Mouse (Mus musculus): Measurements from ENCODE around the gene Tnfaip2. TPM values are rescaled to one million over a fixed set of nuclear protein-coding genes. Genes with fewer than 3 reads are reported as not detected.
A peak's percentile ranks its signal among the peaks of the same experiment; 100 is the strongest.

Gene Tnfaip2
- polyA plus RNA-seq, 1 experiment from 2014 or later, result 11.2 TPM

- no peak overlapping the region for H3K4me3 ChIP-seq (replicated peaks; ENCODE audit: low read length)
- H3K9me3 ChIP-seq (replicated peaks; ENCODE audit: control insufficient read depth, low read length), result 0 out of 2 replicates have a peak, but pooled peaks cover 3% of the 10 kb centered on the region
- H3K36me3 ChIP-seq (ENCODE audit: control insufficient read depth, insufficient read depth, low read length), result no peaks in the 10 kb centered on the region
- no peak overlapping the region for H3K9ac ChIP-seq (ENCODE audit: low read length)
- peaks cover 26% of the 10 kb centered on the region for H3K4me1 ChIP-seq (ENCODE audit: control insufficient read depth, insufficient read depth, low read length)
- H3K4me2 ChIP-seq (ENCODE audit: low read depth, low read length), result no peak overlapping the region
- peaks cover 46% of the 10 kb centered on the region for H3K27me3 ChIP-seq (ENCODE audit: control insufficient read depth, insufficient read depth, low read length)
- no peak overlapping the region for H3K27ac ChIP-seq (ENCODE audit: low read length)
- 79% methylated on average over 9 of the region's 9 CpGs for WGBS
- ATAC-seq (ENCODE audit: insufficient read depth, low FRiP score), result no peak
Observed at GRCm38 (mm10) chr12:111440701-111441373, 1.4 kb upstream of the Tnfaip2 start.

GRCm38 (mm10) chr12:111441523-111441922 lies 746 bp upstream of the Tnfaip2 start:
- Histone ChIP-seq H3K4me3 (replicated peaks; ENCODE audit: low read length) (no peak overlapping the region), H3K9ac (ENCODE audit: low read length) (no peak overlapping the region), H3K27me3 (ENCODE audit: control insufficient read depth, insufficient read depth, low read length) (peaks cover 53% of the 10 kb centered on the region), H3K36me3 (ENCODE audit: control insufficient read depth, insufficient read depth, low read length) (no peaks in the 10 kb centered on the region), H3K9me3 (replicated peaks; ENCODE audit: control insufficient read depth, low read length) (0 out of 2 replicates have a peak, but pooled peaks cover 3% of the 10 kb centered on the region), H3K4me2 (ENCODE audit: low read depth, low read length) (no peak overlapping the region), H3K27ac (ENCODE audit: low read length) (no peak overlapping the region; the same call in 1 of the 2 replicates), H3K4me1 (ENCODE audit: control insufficient read depth, insufficient read depth, low read length) (peaks cover 25% of the 10 kb centered on the region)
- ATAC-seq (ENCODE audit: insufficient read depth, low FRiP score), result no peak
- WGBS, result 57% methylated on average over 3 of the region's 3 CpGs

GRCm38 (mm10) chr12:111443011-111443870 lies 972 bp downstream of the Tnfaip2 start:
- H3K36me3 ChIP-seq (ENCODE audit: control insufficient read depth, insufficient read depth, low read length), result no peaks in the 10 kb centered on the region
- H3K4me2 ChIP-seq (ENCODE audit: low read depth, low read length), result peak overlapping the region; percentile 58
- H3K27me3 ChIP-seq (ENCODE audit: control insufficient read depth, insufficient read depth, low read length), result peaks cover 70% of the 10 kb centered on the region
- peak overlapping the region; percentile 64 for H3K9ac ChIP-seq (ENCODE audit: low read length)
- H3K27ac ChIP-seq (ENCODE audit: low read length), result peak overlapping the region; percentile 27; the same call in 1 of the 2 replicates
- WGBS, result 37% methylated on average over 15 of the region's 15 CpGs
- H3K9me3 ChIP-seq (replicated peaks; ENCODE audit: control insufficient read depth, low read length), result 0 out of 2 replicates have a peak, but pooled peaks cover 3% of the 10 kb centered on the region
- H3K4me3 ChIP-seq (replicated peaks; ENCODE audit: low read length), result peak overlapping the region; percentile 46
- ATAC-seq (ENCODE audit: insufficient read depth, low FRiP score), result 0 out of 2 replicates have a peak, but pooled peaks have one; percentile 14
- H3K4me1 ChIP-seq (ENCODE audit: control insufficient read depth, insufficient read depth, low read length), result peaks cover 21% of the 10 kb centered on the region

- Histone ChIP-seq H3K4me2 (ENCODE audit: low read depth, low read length) (0 out of 2 replicates have a peak overlapping the region, but pooled peaks have one; percentile 19), H3K9me3 (replicated peaks; ENCODE audit: control insufficient read depth, low read length) (0 out of 2 replicates have a peak, but pooled peaks cover 3% of the 10 kb centered on the region), H3K9ac (ENCODE audit: low read length) (0 out of 2 replicates have a peak overlapping the region, but pooled peaks have one; percentile 3), H3K4me1 (ENCODE audit: control insufficient read depth, insufficient read depth, low read length) (peaks cover 28% of the 10 kb centered on the region), H3K36me3 (ENCODE audit: control insufficient read depth, insufficient read depth, low read length) (no peaks in the 10 kb centered on the region), H3K27ac (ENCODE audit: low read length) (no peak overlapping the region), H3K27me3 (ENCODE audit: control insufficient read depth, insufficient read depth, low read length) (peaks cover 79% of the 10 kb centered on the region), H3K4me3 (replicated peaks; ENCODE audit: low read length) (peak overlapping the region; percentile 46; the same call in 1 of the 2 replicates)
- no peak for ATAC-seq (ENCODE audit: insufficient read depth, low FRiP score)
- WGBS, result 44% methylated on average over 10 of the region's 10 CpGs
Observed at GRCm38 (mm10) chr12:111443921-111444831, 1.9 kb downstream of the Tnfaip2 start.

GRCm38 (mm10) chr12:111445161-111445889 lies 3.1 kb downstream of the Tnfaip2 start:
- 9% methylated on average over 52 of the region's 52 CpGs for WGBS
- Histone ChIP-seq H3K4me1 (ENCODE audit: control insufficient read depth, insufficient read depth, low read length) (peaks cover 34% of the 10 kb centered on the region), H3K27me3 (ENCODE audit: control insufficient read depth, insufficient read depth, low read length) (peaks cover 79% of the 10 kb centered on the region), H3K36me3 (ENCODE audit: control insufficient read depth, insufficient read depth, low read length) (no peaks in the 10 kb centered on the region), H3K27ac (ENCODE audit: low read length) (no peak overlapping the region), H3K4me2 (ENCODE audit: low read depth, low read length) (peak overlapping the region; percentile 45), H3K9ac (ENCODE audit: low read length) (peak overlapping the region; percentile 32; the same call in 1 of the 2 replicates), H3K4me3 (replicated peaks; ENCODE audit: low read length) (peak overlapping the region; percentile 23), H3K9me3 (replicated peaks; ENCODE audit: control insufficient read depth, low read length) (no peaks in the 10 kb centered on the region)
- no peak for ATAC-seq (ENCODE audit: insufficient read depth, low FRiP score)

- no peaks in the 10 kb centered on the region for H3K36me3 ChIP-seq (ENCODE audit: control insufficient read depth, insufficient read depth, low read length)
- WGBS, result 13% methylated on average over 27 of the region's 27 CpGs
- H3K4me3 ChIP-seq (replicated peaks; ENCODE audit: low read length), result peak overlapping the region; percentile 23
- peak overlapping the region; percentile 45 for H3K4me2 ChIP-seq (ENCODE audit: low read depth, low read length)
- peaks cover 34% of the 10 kb centered on the region for H3K4me1 ChIP-seq (ENCODE audit: control insufficient read depth, insufficient read depth, low read length)
- no peak overlapping the region for H3K27ac ChIP-seq (ENCODE audit: low read length)
- ATAC-seq (ENCODE audit: insufficient read depth, low FRiP score), result no peak
- H3K9ac ChIP-seq (ENCODE audit: low read length), result peak overlapping the region; percentile 32; the same call in 1 of the 2 replicates
- H3K27me3 ChIP-seq (ENCODE audit: control insufficient read depth, insufficient read depth, low read length), result peaks cover 77% of the 10 kb centered on the region
- H3K9me3 ChIP-seq (replicated peaks; ENCODE audit: control insufficient read depth, low read length), result no peaks in the 10 kb centered on the region
Observed at GRCm38 (mm10) chr12:111445890-111446613, 3.8 kb downstream of the Tnfaip2 start.

GRCm38 (mm10) chr12:111446745-111447144 lies 4.5 kb downstream of the Tnfaip2 start:
- WGBS, result 52% methylated on average over 5 of the region's 5 CpGs
- no peak for ATAC-seq (ENCODE audit: insufficient read depth, low FRiP score)
- H3K27ac ChIP-seq (ENCODE audit: low read length), result no peak overlapping the region

More at GRCm38 (mm10) chr12:111446745-111447144, 4.5 kb downstream of the Tnfaip2 start:
- H3K9ac ChIP-seq (ENCODE audit: low read length), result no peak overlapping the region
- H3K9me3 ChIP-seq (replicated peaks; ENCODE audit: control insufficient read depth, low read length), result no peaks in the 10 kb centered on the region
- peaks cover 33% of the 10 kb centered on the region for H3K4me1 ChIP-seq (ENCODE audit: control insufficient read depth, insufficient read depth, low read length)
- H3K27me3 ChIP-seq (ENCODE audit: control insufficient read depth, insufficient read depth, low read length), result peaks cover 75% of the 10 kb centered on the region
- no peak overlapping the region for H3K4me3 ChIP-seq (replicated peaks; ENCODE audit: low read length)
- no peak overlapping the region for H3K4me2 ChIP-seq (ENCODE audit: low read depth, low read length)
- H3K36me3 ChIP-seq (ENCODE audit: control insufficient read depth, insufficient read depth, low read length), result no peaks in the 10 kb centered on the region

Data from stomach, embryonic 16.5 days (tissue).